Mouse (Mus musculus) CD4-positive helper T cell, adult 2 months (primary cell): Measurements from ENCODE around the gene Vps54.
"Not testable (repeated sequence)": the region's sequence is repeated elsewhere in the genome, so short reads cannot be mapped to it uniquely, and the experiment has no call there.

ENCODE experiments used
- DNase-seq: peaks from one replicate; pipeline ENCODE4 v3.0.0-alpha.2; 2012; ENCODE audit warnings: low read depth, missing footprints, low spot score

The Vps54 gene

DNA sequence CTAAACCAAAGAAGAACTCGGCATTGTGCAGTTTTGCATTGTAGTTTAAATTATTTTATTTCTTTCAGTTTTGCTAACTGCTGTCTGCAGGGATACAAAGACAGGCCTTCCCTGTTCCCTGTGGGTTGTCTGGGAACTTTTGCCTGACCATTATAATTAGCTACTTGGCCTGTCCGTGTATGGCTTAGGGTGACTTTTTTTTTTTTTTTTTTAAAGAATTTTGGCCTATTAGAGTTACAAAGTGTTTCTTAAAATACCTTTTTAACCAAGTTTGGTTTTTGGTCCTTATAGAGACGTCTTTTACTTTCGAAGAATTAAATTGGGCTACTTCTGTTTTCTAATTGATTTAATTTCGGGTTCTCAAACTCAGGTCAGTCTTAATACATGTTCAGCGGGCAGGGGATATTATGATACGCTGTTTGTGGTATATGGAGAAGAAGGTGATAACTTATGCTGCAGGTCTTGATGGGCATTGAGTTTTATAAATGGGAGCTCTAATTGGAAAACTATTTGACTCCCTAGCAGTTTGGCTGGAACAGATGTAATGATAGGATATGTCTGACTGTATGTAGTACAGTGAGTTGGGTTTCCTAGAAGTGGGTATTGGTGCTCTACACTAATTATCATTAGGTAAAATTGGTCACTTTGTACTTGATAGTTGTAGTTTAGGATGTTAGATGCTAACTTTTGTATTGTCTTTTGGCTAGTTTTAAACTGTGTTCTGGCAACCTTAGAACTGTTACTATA lies 855 bp downstream of the Vps54 start:
- DNase-seq: no peak

DNA sequence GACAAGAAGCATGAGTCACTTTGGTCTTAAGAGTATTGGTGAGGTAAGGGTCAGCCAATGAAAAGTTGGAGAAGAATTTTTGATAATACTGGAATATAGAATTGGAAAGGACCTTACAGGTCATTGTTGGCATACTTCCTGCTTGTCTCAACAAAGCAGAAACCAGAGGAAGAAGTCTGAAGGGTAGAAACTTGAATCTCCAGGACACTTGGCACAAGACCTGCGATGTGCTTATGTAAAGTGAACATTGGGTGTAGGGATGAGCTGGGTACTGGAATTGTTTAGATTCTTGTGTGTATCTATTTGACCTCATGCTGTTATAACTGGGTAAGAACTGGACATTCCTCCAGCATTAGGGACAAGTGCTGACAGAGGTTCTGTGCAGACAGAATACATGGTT lies 2.3 kb downstream of the Vps54 start:
- DNase-seq: no peak

GRCm38 (mm10) chr11:21247203-21247865 lies 8.3 kb downstream of the Vps54 start:
- no peak for DNase-seq

- DNase-seq: no peak
These were observed 8.9 kb downstream of the Vps54 start for GRCm38 (mm10) chr11:21247940-21248339.

DNA sequence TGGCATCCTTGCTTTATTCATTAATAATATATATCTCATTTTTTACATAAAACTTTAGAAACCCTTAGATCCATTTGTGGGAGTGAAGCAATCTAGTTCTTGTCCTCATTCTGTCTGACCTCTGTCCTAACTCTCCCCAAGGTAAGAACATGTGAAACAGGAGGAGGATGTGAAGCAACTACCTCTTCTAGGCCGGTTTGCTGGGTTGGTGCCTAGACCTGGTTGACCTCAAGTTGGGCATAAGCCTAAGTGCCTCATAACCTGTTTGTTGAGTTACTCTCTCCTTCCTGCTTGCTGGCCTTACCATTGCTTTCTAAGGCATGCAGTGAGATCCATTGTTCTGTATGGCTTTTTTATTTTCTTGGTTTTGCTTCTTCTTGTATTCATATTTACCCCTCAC lies 11.3 kb downstream of the Vps54 start:
- no peak for DNase-seq

DNA sequence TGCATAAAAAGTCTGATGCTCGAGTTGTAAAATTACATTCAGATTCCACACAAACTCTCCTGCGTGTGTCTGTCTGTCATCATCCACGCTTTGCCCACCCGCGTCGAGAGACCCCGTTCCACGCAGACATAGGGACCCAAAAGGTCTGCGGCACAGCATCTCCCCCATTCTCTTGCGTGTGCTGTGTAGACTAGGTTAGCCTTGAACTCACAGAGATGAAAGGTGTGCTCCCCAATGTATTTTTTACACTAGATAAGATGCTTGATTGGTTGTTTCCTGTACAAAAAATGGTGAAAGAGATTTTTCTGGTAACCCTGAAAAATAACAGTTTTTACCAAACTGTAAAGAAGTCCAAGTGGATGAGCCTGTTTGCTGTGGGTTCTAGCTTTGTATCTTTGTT lies 19.5 kb downstream of the Vps54 start:
- not testable (repeated sequence) for DNase-seq

DNA sequence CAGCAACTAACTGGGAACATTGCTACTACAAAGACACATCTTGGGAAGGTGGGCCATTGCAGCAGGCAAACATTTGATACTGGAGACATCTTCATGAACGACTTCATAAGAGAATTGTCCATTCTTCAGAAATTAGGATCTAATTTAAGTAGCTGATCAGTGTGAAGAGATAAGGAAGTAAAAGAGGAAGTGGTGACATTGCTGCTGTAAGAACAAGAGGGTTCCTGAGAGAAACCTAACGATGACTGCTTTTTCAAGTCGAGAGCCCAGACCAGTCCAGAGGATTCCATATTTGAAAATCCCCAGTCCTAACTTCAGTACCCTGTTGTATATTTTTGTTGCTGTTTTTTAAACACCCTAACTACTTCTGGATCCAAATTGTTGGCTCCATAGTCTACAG lies 26.3 kb downstream of the Vps54 start:
- DNase-seq: no peak

GRCm38 (mm10) chr11:21276151-21276550 lies 37.1 kb downstream of the Vps54 start:
- no peak for DNase-seq

DNA sequence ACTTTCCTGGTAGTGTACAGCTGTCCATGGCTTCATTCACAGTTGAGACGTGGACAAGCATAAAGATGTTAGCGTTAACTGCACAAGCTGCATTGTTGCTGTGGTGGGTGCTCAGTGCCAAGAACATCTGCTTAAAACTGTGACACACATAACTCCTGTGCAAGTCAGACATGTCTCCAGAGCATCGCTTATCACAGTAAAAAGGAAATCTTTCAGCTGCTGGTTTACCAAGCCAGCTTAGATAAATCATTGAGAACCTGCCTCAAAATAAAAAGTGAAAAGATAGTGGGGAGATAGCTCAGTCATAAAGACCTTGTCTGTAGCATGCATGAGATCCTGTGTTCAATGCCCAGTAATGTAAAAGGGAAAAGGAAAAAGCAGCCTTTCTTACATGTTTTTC lies 47.3 kb downstream of the Vps54 start:
- no peak for DNase-seq

DNA sequence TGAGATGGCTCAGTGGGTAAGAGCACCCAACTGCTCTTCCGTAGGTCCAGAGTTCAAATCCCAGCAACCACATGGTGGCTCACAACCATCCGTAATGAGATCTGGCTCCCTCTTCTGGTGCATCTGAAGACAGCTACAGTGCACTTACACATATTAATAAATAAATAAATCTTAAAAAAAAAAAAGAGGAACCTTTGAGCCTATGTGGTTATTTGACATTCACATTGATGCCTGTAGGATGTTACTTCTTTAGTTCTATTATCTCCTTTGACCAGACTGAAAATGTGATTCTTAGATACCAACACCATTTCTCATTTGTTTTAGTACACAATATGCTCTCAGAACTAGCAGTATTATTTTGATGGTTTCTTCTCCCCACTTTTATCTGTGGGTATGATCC lies 49.1 kb downstream of the Vps54 start:
- not testable (repeated sequence) for DNase-seq

- peak; percentile 14 for DNase-seq
These were observed 56.4 kb downstream of the Vps54 start for GRCm38 (mm10) chr11:21295486-21295885.

DNA sequence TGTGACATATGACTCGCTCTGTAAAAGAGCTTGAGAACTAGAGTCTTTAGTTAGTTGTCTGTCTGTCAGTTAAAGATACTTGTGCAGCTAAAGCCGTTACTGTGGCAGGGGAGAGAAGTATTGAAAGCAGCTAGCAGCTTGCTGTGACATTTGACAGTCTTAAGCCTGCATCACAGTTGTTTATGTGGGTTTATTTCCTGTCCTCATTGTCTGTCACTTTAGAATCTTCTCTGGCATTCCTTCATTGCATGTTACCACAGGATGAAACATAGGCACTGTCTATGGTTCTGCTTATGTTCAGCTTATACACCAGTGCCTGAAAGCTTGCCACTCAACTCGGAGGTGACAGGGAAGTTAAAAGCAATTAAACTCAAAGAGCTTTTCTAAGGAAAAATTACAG lies 64.5 kb downstream of the Vps54 start:
- peak; percentile 32 for DNase-seq

DNA sequence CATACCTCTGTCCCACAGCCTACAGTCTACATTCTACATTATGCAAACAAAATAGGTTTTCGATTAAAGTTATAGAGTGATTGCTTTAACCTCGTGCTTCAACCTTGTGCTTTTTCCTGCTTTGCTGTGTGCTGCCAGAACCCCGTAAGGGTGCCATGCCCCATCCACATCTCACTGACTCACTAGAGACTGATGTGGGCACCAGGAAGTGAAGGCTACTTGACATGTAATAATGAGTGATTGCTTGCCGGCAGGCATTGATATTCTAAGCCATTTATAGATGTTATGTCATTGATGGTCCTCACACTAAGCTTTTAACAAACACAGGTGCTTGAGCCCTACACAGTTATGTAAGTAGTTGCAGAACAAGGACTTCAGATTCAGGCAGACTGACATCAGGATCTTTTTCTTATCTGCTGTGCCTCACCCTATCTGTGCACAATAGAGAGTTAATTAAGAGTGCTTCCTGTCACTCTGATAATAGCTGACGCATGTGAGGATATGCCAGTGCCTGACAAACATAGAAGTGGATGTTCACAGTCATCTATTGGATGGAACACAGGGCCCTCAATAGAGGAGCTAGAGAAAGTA lies 68.1 kb downstream of the Vps54 start:
- DNase-seq: no peak

DNA sequence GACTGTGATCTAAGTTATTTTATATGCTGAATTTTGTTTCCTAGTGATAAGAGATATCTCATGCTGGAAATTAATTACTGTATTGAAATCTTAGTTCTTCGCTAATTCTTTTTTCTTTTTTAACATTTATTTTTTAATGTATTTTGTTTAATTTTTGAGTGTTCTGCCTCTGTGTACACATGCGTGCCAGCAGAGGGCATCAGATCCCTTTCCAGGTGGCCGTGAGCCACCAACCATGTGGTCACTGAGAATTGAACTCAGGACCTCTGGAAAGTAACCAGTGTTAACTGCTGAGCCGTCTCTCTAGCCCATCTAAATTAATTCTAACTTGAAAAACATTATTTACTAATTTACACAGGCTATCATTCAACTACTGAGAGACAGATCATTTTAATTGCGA lies 69.0 kb downstream of the Vps54 start:
- peak; percentile 17 for DNase-seq

- no peak for DNase-seq
These were observed 70.4 kb downstream of the Vps54 start for GRCm38 (mm10) chr11:21309516-21309915.

DNA sequence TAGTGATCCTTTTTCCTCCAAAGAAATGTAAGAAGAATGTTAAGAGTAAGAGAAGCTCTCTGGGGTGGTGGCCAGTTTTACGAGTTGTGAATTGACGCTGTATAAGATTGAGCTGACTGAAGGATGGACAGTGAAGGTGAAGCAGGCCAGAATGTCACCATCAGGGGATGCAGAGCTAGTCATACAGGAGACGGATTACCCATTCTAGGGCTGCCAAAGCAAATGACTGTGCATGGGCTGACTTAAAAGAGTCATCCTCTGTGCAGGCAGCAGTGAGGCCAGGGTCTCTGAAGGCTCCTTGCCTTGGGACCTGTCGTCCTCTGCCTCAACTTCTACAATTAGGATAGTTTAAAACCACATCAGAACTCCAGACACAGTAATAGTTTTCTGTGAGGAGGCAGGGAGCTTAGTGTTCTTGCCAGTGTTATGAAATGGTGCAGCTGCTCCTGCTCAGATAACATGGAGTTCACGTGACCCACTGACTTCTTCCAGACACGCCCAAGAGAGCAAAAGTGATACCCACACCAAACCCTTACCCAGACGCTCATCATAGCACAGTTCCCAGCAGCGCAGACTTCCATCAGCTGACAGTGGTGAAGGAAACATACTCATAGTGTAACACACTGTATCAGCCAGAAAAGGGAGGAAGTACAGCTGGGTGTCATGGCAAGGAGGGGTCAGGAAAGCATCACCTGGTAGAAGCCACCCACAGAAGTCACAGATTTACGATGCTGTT lies 75.0 kb downstream of the Vps54 start:
- DNase-seq: peak; percentile 34

GRCm38 (mm10) chr11:21321577-21321976 lies 82.5 kb downstream of the Vps54 start:
- DNase-seq: no peak

GRCm38 (mm10) chr11:21322349-21322748 lies 83.3 kb downstream of the Vps54 start:
- no peak for DNase-seq

DNA sequence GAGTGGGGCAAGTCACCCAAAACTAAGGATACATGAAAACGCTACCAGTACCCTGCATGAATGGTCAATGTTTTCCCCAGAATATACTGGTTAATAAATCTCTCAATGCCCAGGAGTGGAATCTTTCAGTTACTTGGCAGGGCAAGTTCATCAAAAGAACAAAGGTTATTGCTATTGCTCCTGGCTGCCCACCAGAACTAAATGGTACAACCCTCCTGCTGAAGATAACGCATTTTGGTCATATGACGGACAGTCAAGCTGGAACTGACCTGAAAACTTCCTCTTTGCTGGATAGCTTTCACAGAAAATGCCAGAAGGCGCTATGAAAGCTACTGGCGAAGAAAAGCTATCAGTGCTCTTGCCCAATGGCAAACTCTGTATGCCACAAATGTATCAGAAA lies 86.7 kb downstream of the Vps54 start:
- DNase-seq: no peak

DNA sequence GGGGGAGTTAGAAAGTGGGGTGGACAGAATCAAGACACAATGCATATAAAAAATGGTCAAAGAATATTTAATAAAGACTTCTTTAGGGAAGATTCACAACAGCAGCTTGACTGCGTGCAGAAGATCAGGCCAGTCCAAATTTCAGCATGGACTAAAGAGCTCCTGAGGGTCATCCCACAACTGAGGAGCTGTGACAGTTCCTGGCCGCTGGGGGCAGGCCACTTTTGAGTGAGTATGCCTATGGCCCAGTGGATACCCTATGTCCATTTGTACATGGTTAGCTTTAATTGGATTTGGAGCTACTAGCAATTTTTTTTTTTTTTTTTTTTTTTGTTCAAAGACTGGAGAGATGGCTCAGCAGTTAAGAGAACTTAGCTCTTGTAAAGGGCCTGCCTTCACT lies 87.7 kb downstream of the Vps54 start:
- no peak for DNase-seq

DNA sequence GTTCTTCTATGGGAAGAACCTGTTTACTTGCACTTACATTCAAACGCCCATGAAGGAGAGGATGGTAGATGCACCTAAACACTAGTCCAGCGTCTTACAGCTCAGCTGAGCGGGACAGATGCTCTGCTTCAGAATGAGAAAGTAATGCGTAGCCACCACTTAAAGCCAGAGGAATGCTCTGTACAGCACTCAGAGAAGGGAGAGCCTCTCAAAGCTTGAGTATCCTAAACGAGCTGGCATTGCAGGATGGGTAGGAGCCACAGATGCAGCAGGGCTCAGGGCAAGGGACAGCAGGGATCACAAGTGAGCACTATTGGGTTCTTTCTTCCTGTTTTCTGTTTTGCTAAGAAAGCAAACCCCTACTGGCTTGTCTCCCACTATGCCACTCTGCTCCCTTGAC lies 88.4 kb downstream of the Vps54 start:
- no peak for DNase-seq

DNA sequence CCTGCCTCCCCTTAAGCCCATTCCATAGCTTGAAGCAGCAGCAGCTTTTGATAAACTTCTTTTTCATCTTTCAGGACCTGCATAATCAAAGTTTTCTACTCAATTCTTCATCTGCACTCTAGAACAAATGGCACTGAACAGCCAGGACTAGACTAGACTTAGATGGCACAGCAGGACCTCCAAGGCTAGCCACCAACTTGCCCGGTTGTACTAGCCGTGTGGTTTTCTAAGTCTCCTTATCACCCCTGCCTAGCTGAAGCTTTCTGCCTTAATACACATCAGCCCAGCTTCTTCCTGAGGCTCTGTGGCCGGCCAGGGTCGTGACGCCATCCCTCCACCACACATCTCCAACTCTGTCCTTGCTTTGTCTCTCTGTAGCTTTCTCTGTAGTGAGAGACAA lies 89.1 kb downstream of the Vps54 start:
- DNase-seq: no peak
